Mouse (Mus musculus): ENCODE results near the gene Ctu1. TPM values are rescaled to one million over a fixed set of nuclear protein-coding genes. Genes with fewer than 3 reads are reported as not detected.
"Not testable (repeated sequence)": the region's sequence is repeated elsewhere in the genome, so short reads cannot be mapped to it uniquely, and the experiment has no call there.

The Ctu1 gene
- 10 to 100 TPM; 12.4 TPM for total RNA-seq (2021)

DNA sequence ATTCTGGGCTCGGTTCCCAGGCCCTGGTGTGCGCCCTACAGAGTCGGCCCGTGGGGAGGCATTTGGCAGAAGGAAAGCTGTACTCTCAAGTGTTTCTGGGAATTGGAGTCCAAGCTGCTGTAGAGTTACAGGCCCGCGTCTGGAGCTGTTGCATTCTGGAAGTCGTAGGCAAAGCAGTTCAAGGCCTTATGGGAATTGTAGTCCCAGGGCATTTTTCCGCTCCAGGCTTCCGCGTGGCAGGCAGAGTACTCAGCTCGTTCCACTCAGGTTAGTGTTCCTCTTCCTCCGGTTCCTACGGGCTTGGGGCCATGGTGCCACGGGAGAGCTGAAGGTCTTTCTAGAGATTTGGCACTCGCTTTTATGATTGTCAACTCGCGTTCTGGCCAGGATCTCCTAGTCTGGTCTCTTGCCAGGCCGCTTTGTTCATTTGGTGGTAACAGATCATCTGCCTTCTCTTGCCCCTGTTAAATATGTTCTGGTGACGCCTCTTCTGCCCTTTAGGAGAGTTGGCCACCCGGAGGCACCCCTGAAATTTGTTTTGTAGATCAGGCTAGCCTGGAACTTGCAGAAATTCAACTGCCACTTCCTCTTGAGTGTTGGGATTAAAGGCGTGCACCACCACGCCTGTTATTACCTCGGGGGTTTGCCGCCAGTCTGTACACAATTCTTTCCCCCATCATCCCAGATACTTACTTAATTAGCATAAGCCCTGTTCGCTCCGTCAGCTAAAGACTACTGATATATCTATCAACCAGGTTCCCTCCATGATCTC lies at the start of gene Ctu1:
Gene Ctu1, plus strand, starts transcription at position 208 of the 772 bp plus-strand sequence.
- peak; percentile 93 to 94 for DNase-seq (ENCODE audit: extremely low spot score in 1 of 2, low spot score in 2 of 2)
- intact Hi-C loops (cut with DNase I) = no loop called here

DNA sequence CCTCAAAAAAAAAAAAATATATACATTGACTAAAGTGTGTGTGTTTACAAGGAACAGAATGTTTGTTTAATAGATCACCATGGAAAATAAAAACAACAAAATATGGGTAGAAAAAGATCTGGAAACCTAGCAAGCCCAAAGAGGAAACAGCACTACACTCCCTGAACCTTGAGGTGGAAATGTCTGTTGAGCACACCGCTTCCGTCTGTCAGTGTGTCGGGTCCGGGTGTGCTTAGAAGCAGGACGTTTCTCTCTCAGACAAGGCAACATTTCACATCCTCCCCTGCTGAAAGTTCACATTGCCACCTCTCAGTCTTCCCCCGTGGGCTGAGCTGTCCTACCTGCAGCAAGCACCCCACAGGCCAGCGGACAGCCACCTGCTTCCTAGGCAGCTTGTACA lies 48.9 kb upstream of the Ctu1 start:
- intact Hi-C loops (cut with DNase I) = no loop called here
- DNase-seq (ENCODE audit: extremely low spot score in 1 of 2, low spot score in 2 of 2) = no peak

DNA sequence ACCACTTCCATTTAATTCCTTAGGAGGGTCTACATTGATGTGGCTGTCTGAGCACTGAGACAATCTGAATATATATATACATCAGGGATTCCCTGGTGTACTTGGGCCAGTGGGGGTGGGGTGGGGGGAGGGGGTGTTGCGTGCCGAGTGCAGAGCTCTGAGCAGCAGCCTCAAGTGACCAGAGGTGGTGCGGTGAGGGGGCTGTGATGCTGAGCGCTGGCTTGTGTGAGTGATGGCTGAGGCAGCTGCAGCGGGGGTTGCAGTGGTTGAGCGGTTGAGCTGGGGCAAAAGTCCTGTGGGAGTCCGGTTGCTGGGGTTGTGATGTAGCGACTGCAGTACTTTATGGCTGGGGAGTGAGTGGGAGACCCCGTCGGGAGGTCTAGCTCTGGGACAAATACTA lies 48.0 kb upstream of the Ctu1 start:
- no peak for DNase-seq (ENCODE audit: extremely low spot score in 1 of 2, low spot score in 2 of 2)
- intact Hi-C loops (cut with DNase I) = no loop called here

DNA sequence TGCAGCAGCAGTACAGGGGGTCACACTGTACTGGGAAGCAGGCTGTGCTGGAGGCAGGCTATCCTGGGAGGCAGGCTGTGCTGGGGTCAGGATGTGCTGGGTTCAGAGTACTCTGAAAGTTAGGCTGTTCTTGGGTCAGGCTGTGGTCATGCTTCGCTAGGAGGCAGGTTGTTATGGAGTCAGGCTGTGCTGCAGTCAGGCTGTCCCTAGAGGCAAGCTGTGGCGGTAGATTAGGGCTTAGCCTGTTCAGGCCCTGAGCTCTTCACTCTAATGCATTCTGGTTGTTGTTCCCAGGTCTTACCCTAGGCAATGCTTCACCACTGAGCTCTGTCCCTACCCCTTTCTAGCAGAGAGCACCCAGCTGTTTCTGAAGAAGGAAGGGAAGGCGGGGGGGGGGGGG lies 46.8 kb upstream of the Ctu1 start:
- intact Hi-C loops (cut with DNase I) = no loop called here
- DNase-seq (ENCODE audit: extremely low spot score in 1 of 2, low spot score in 2 of 2) = no peak

DNA sequence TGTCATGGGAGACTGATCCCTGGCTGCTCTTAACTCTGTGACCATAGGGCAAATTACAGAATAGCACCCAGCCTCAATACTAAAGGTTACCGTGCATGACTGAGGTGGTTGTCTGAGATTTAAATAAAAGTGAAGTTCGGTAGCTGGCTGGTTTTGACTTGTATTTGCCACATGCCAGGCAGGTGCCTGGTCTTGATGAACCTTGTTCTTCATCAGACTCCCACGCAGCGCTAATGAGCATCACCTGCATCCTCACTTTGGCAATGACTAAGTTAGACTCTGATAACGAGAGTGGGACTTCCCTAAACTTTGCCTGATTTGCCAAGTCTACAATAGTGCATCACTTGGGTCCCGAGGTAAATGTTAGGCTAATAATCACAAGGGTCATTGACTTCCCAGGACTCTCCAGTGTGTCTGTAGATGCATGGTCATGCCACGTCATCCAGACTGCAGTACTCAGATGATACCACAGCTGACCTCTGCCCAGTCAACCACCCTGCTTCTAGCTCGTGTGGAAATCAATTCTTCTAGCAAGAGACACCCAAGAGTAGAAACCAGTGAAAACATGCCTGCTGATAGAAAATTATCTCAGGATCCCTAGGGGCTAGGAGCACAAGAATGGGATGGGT lies 45.9 kb upstream of the Ctu1 start:
- no peak for DNase-seq (ENCODE audit: extremely low spot score in 1 of 2, low spot score in 2 of 2)
- intact Hi-C loops (cut with DNase I) = no loop called here

DNA sequence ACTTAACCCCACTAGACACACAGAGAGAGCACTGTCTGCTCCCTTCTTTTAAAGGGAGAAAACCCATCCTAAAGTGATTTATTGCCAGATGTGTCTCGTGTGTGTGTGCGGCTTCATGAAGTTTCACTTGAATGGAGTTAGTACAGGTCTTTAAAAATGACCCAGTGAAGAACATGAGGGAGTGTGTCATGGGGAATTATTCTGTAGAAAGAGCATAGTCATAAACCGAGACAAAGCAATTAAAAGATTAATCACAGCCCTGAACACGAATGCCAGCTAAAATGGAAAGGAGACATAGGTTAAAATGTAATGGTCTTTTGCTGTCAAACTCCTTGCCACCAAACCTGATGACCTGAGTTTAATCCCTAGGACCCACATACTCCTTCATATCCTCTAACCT lies 37.9 kb upstream of the Ctu1 start:
- DNase-seq (ENCODE audit: extremely low spot score in 1 of 2, low spot score in 2 of 2) = no peak
- intact Hi-C loops (cut with DNase I) = no loop called here

DNA sequence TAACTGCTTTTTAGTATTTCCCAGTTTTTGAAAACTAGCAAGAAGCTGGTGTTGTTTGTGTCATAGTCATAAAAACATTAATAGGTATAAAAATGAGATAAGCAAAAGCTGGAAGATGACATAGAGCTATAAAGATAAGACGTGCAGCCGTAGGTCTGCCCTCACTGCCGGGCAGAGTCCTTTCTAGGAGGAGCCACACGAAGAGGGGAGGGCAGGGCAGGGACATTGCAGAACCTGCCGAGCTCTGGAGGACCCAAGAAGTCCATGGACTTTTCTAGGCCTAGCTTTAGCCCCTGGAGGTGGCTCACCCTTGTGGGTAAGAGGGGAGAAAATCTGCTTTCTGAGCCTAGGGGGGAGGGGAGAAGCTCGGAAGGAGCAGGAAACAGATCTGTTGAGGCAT lies 37.3 kb upstream of the Ctu1 start, which contains the start of gene Ceacam18:
Gene Ceacam18, plus strand, starts transcription at position 208 of the 400 bp plus-strand sequence.
- intact Hi-C loops (cut with DNase I) = no loop called here
- no peak for DNase-seq (ENCODE audit: extremely low spot score in 1 of 2, low spot score in 2 of 2)

DNA sequence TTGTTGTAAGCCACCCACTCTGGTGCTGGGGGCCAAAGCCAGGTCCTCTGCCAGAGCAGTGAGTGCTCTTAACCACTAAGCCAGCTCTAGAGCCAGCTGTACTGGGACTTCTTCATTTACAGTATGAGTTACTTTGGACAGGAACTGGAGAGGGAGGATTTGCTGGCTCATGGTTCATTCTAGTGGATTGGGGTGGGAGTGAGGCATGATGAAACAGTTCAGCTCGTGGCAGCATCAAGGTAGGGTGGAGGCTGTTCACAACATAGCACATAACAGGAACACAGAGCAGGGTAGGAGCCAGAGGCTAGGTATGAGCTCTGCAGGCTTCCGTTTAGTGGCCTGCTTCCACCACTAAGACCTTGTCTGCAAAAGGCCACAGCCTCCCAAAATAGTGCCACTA lies 35.6 kb upstream of the Ctu1 start:
- intact Hi-C loops (cut with DNase I) = no loop called here

DNA sequence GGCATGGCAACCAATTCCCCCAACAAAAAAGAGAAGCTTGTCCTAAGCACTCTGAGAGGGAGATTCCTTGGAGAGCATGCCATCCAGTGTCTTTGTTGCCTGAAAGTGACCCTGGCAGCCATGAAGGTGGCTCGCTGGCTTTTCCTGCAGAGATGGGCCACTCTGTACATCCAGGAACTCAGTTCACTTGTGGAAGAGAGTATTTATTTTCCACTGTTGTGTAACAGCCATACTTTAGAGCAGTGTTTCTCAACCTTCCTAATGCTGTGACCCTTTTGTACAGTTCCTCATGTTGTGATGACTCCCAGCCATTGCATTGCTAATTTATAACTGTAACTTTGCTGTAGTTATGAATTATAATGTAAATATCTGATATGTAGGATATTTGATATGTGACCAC lies 34.7 kb upstream of the Ctu1 start:
- no peak for DNase-seq (ENCODE audit: extremely low spot score in 1 of 2, low spot score in 2 of 2)
- intact Hi-C loops (cut with DNase I) = no loop called here

More for the DNA sequence above, 35.6 kb upstream of the Ctu1 start:
- no peak for DNase-seq (ENCODE audit: extremely low spot score in 1 of 2, low spot score in 2 of 2)

DNA sequence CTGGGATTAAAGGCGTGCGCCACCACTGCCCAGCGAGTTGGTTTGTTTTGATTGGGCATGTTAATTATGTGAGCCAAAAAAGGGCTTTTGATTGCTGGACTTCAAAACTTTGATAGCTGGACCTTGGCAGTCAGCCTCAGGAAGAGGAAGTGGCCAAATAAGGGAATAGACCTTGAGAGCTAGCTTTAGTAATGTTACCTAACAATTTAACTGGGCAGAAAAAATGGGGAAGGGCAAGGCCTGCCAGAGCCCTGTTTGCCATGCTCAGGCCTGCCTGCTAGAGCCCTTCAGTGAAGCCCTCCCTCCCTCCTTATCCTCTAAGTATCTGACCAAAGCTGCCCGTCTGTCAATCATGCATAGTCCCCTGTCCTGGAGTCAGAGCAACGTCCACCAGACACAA lies 29.2 kb upstream of the Ctu1 start:
- intact Hi-C loops (cut with DNase I) = no loop called here
- DNase-seq (ENCODE audit: extremely low spot score in 1 of 2, low spot score in 2 of 2) = no peak

DNA sequence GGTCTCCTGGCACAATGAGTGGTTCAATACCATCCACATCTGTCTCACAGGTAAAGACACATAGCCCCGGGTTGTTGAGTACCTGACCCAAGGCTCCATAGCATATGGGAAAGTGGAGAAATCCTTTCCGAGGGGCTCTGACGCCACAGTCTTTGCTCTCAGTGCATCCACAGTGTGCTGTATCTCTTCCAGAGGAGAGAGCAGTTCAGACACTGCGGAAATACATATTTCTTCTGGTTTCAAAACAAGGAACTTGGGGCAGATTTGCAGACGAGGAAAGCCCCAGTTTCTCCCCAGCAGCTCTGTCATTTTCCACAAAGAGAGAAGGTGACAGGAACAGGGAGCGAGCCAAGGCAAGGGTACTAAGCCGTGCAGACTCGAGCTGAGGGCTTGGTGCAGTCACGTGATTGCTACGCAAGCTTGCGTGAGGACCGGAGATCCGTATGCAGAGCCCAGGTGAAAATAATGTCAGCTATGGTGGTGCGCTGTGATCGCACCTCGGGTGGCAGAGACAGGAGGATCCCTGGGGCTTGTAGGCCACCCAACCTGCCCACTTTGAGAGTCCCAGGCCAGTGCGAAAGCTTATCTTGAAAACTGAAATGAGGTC lies 28.7 kb upstream of the Ctu1 start:
- DNase-seq (ENCODE audit: extremely low spot score in 1 of 2, low spot score in 2 of 2) = no peak
- intact Hi-C loops (cut with DNase I) = no loop called here

DNA sequence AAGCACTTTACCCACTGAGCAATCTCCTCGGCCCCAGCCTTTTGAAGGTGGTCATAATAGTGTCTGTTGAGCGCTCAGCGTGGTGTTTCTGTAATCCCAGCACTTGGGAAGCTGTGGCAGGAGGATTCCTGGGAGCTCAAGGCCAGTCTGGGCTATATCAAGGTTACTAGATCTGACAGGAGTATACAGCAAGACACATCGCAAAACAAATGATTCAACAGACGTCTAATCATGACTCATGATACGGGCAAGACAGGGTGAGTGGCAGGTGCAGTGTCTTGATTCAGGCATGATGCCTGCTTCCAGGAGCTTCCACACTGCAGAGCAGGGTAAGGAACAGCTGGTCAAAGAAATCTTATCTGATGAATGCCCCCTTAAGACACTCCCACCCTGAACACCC lies 19.1 kb upstream of the Ctu1 start:
- no peak for DNase-seq (ENCODE audit: extremely low spot score in 1 of 2, low spot score in 2 of 2)
- intact Hi-C loops (cut with DNase I) = no loop called here

DNA sequence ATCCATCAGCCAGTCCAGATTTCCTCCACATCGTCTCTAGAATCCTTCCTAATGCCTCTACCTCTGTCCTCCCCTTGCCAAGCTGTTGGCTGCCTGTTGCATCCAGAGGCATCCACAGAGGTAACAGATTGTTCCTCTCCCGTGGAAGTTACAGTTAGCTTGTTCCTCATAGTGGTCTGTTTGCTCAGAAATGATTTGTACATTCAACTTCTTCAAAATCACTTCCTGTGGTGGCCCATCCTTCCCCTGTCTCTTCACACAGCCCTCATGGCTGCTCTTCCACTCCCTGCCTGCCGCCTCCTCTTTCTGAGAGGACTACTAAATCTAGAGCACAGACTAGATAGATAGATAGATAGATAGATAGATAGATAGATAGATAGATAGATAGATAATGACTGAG lies 17.3 kb upstream of the Ctu1 start:
- intact Hi-C loops (cut with DNase I) = no loop called here
- no peak for DNase-seq (ENCODE audit: extremely low spot score in 1 of 2, low spot score in 2 of 2)

DNA sequence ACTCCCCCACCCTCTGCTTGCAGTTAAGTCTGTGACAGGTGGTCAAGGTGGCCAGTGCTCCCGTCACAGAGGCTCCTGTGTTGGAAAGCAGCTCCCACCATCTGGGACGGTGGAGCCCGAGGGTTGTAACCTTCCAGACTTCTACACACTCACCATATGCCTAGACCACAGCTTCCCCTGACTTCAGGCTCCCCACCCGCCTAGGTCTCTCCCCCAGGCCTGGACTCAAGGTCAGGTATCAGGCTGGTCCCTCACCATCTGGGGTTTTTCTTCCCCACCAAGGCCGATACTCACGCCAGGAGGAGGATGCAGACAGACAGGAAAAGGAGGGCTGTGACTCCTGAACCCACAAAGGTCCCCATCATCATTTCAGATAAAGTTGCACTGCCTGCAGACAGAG lies 15.6 kb upstream of the Ctu1 start:
- intact Hi-C loops (cut with DNase I) = no loop called here
- no peak for DNase-seq (ENCODE audit: extremely low spot score in 1 of 2, low spot score in 2 of 2)

DNA sequence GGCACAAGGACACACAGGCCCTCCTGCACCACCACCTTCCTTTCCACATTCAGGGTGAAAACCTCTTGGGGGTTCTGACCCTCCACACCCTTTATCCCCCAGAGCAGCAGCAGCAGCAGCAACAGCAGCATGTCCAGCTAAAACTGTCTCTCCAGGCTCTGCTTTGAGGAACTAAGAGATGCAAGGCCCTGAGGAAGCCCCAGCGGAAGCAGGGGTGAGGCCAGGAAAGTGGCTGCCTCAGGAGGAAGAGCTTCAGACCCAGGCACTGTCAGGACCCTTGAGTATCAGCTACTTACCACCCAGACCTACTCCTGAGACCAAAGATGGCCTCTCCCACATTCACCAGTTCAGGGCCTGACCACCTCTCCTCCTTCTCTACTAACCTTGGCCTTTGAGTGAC lies 11.8 kb upstream of the Ctu1 start, which contains the start of gene Siglece:
Gene Siglece, minus strand, starts transcription at position 160 of the 400 bp plus-strand sequence.
- no peak for DNase-seq (ENCODE audit: extremely low spot score in 1 of 2, low spot score in 2 of 2)
- intact Hi-C loops (cut with DNase I) = no loop called here

DNA sequence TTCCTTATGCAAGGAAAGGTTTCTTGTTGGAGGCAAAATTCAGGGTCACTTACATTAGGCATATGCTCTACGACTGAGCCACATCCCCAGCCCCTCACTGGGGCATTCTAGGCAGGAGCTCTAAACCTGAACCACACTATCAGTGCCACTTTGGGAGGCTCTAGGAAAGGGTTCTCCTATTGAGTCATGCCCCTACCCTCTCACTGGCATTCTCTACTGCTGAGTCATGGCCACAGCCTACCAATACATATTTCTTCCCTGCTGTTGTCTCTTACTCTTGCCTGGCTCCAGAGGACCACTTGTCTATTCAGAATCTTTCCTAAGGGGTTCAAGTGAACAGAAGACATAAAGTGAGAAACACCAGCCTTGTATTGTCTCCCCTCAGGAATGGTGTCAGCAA lies 9.0 kb upstream of the Ctu1 start:
- intact Hi-C loops (cut with DNase I) = no loop called here
- DNase-seq (ENCODE audit: extremely low spot score in 1 of 2, low spot score in 2 of 2) = no peak

DNA sequence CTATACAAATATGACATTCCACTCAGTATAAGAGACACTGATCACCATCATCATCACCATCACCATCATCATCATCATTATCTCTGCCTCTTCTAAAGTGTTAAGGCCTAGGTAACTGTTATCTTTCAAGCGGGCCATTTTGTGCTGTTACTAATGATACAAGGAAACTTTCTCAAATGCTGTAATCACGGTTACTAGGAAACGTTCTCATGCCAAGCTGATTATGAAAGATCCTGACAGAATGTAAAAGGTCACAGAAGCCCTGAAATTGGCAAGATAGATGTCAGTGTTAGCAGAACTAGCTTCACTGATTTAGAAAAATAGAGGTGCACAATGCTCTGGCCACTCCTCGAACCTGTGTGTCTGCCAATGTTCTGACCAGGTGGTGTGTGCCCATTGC lies 4.6 kb upstream of the Ctu1 start:
- DNase-seq (ENCODE audit: extremely low spot score in 1 of 2, low spot score in 2 of 2); intact Hi-C loops (cut with DNase I): not testable (repeated sequence)

DNA sequence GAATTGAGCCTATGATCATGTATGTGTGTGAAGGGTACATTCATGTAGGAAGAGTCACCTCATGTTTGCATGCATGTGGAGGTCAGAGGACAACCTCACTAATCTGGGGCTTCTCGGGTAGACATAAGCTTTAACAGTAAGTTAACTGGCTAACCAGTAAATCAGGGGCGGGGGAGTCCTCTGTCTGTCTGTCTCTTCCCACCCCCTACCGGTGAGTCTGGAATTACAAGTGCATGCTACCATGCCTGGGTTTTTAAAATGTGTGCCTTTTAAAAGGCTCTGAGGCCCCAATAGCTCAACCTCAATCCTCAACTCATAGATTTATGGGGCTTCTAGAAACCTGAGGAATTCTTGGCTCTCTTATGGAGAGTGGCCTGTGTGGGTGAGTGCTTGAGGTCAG lies 3.2 kb upstream of the Ctu1 start:
- DNase-seq (ENCODE audit: extremely low spot score in 1 of 2, low spot score in 2 of 2) = no peak
- intact Hi-C loops (cut with DNase I) = no loop called here

DNA sequence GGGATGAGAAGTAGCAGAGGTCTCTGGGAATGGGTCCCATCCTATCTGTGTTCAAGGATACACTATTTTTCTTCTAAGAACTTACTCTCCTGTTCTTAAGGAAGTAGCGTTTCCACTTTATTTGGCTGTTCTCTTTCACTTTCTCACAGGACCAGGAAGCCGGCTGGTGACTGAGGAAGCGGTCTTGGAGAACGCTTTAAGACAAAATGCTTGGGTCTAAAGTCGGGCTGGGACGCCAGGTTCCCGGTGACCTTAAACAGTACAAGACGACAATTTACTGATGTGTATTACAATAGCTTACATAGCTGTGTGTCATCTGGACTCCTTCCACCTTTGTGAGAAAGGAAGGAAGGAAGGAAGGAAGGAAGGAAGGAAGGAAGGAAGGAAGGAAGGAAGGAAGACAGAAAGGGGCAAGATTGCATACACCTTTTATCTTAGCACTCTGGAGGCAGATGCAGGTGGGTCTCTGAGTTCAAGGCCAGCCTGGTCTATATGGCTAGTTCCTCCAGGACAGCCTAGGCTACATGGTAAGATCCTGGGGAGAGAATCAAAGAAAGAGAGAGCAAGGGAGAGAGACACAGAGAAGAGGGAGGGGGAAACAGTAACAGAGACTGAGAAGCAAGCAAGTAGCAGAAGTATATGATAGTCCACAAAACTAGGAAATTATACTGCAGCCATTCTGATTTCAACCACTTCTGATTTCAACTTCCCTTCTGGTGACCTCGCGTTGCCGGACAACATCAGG lies 580 bp upstream of the Ctu1 start:
- intact Hi-C loops (cut with DNase I) = no loop called here
- DNase-seq (ENCODE audit: extremely low spot score in 1 of 2, low spot score in 2 of 2) = no peak
